Mouse (Mus musculus) kidney, embryonic 14.5 days (tissue): Measurements from ENCODE around the gene Adam8. TPM values are rescaled to one million over a fixed set of nuclear protein-coding genes. Genes with fewer than 3 reads are reported as not detected.

Source experiments
- ATAC-seq: fragments of 200-750 bp; cut with Nextera tagmentation; 2 replicates; pipeline ENCODE4 v1.8.0; 2017; ENCODE audit warnings: moderate number of reproducible peaks, mild to moderate bottlenecking, moderate TSS enrichment, moderate library complexity; ENCODE audit not compliant: low FRiP score, low TSS enrichment
- H3K27ac ChIP-seq: fragments of 300-500 bp; sonication (generic); 2 replicates; pipeline ENCODE4 v1.5.1; 2014; ENCODE audit warnings: low read depth, mild to moderate bottlenecking, low read length, moderate library complexity, mixed read lengths
- H3K27me3 ChIP-seq: fragments of 300-500 bp; sonication (generic); 2 replicates; pipeline ENCODE4 v1.6.1; 2014; ENCODE audit warnings: mild to moderate bottlenecking, low read length; ENCODE audit not compliant: control insufficient read depth, insufficient read depth
- H3K36me3 ChIP-seq: fragments of 300-500 bp; sonication (generic); 2 replicates; pipeline ENCODE4 v1.6.1; 2014; ENCODE audit warnings: low read length, mixed read lengths; ENCODE audit not compliant: control insufficient read depth, insufficient read depth
- H3K4me1 ChIP-seq: fragments of 300-500 bp; sonication (generic); 2 replicates; pipeline ENCODE4 v1.6.1; 2014; ENCODE audit warnings: low read length, mixed read lengths; ENCODE audit not compliant: control insufficient read depth, insufficient read depth
- H3K4me2 ChIP-seq: fragments of 300-500 bp; sonication (generic); replicated peaks from 2 replicates; pipeline ENCODE4 v1.6.1; 2014; ENCODE audit warnings: low read depth, mild to moderate bottlenecking, low read length
- H3K4me3 ChIP-seq: fragments of 300-500 bp; sonication (generic); 2 replicates; pipeline ENCODE4 v1.5.1; 2014; ENCODE audit warnings: mild to moderate bottlenecking, low read length
- H3K9ac ChIP-seq: fragments of 300-500 bp; sonication (generic); 2 replicates; pipeline ENCODE4 v1.6.1; 2014; ENCODE audit warnings: low read depth, mild to moderate bottlenecking, low read length, moderate library complexity
- H3K9me3 ChIP-seq: fragments of 300-500 bp; sonication (generic); 2 replicates; pipeline ENCODE4 v1.6.1; 2016; ENCODE audit warnings: low read length; ENCODE audit not compliant: control insufficient read depth
- WGBS: fragments of 180-500 bp; shearing (Covaris S2); extraction: QIAGEN DNeasy Blood & Tissue Kit; methylation state at CpG from one replicate; pipeline ENCODE4 v1.1.7; 2014; 5-methylcytosine and 5-hydroxymethylcytosine counted together
- polyA plus RNA-seq: library from polyadenylated mRNA; unstranded; fragments of >200 nt; fragmentation: Nextera tagmentation; extraction: Ambion mirVana; gene quantifications from 2 replicates; pipeline ENCODE4 v1.2.1, GENCODE M21; 2014

The Adam8 gene
- polyA plus RNA-seq, 1 experiment from 2014 or later = 0.85 TPM

DNA sequence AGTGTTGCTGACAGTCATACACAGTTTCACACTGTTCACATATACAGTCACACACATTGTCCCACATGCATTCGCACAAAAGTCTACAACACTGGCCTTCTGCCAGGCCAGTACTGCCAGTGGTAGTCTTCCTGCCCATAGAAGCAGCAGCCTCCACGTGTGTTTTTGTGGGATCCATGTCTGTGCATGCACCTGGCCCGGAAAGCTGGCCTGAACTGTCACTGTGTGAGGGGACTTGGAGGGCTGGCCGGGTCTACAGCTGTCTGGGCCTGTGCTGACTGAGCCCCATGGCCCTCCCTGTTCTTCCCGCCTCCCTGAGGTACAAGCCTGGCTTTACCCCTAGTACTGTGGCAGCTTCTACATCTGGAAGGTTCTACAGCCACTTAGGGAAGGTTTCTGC lies 21.4 kb downstream of the Adam8 start:
- WGBS = 82% methylated on average over 5 of the region's 5 CpGs
- Histone ChIP-seq H3K4me1 (no peaks in the 10 kb centered on the region), H3K27ac (no peak overlapping the region), H3K9me3 (no peaks in the 10 kb centered on the region), H3K4me2 (no peak overlapping the region), H3K9ac (no peak overlapping the region), H3K36me3 (no peaks in the 10 kb centered on the region), H3K4me3 (no peak overlapping the region), H3K27me3 (no peaks in the 10 kb centered on the region)
- ATAC-seq = no peak

DNA sequence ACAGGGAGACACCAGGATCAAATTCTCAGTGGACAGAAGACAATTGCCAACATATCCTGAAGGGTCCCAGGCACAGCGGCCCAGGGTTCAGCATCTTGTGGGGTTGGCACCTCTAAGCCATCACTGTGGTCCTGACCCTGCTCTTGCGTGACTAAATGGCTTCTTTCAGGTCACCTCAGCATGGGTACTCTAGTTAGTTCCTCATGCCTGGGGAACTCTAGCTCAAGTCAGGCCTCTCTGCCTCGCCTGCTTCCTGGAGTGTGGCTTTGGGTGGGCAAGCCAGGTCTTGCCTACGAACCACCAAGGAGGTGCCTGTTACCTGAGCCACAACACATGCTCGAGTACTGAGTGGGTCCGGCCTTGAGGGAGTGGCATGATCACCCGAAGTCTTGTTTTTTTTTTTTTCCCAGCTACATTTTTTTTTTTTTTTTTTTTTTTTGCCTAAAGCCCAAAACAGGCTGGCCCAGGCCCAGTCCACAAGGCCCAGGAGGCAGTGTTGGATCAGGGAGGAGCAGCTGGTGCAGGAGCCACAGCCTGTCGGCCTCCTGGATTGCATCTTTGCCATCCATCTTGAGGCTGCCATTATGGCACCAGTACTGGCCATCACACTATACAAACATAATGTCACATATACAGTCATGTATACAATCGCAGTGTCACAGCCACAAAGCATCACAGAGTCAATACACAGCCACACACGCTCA lies 22.0 kb downstream of the Adam8 start:
- ATAC-seq = no peak
- H3K4me3 ChIP-seq = no peak overlapping the region
- H3K36me3 ChIP-seq = no peaks in the 10 kb centered on the region
- no peak overlapping the region for H3K27ac ChIP-seq
- 84% methylated on average over 10 of the region's 10 CpGs for WGBS
- no peaks in the 10 kb centered on the region for H3K27me3 ChIP-seq
- no peaks in the 10 kb centered on the region for H3K9me3 ChIP-seq
- no peak overlapping the region for H3K4me2 ChIP-seq
- H3K4me1 ChIP-seq = no peaks in the 10 kb centered on the region
- H3K9ac ChIP-seq = no peak overlapping the region

DNA sequence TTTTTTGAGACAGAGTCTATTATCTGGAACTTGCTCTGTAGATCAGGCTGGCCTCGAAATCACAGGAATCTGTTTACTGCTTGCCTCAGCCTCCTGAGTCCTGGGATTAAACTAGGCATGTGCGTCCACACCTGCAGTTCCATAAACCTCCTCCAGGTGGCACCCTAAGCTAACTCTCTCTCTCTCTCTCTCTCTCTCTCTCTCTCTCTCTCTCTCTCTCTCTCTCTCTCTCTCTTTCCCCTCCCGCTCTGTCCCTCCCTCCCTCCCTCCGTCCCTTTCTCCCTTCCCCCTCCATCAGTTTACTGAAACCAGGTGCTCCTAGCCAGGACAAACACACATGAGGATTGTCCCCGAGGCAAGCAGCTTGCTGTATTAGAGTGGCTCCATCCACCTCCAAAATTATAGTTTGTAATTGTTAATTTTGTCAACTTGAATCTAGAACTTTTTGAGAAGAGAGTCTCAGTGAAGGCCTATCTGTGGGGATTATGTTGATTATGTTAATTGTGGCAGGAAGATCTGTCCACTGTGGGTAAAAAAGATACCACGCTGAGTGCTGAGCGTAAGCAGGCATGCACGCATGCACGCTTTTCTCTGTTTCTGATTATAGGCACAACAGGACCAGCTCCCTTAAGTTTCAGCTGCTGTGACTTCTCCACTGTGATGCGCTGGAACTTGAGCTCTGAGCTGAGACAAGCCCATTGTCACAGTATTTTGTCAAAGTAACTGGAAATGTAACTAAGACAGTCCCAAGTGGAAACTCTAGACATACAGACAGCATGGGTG lies 22.8 kb downstream of the Adam8 start:
- Histone ChIP-seq H3K9me3 (no peaks in the 10 kb centered on the region), H3K36me3 (no peaks in the 10 kb centered on the region), H3K4me2 (no peak overlapping the region), H3K4me3 (no peak overlapping the region), H3K27ac (no peak overlapping the region), H3K4me1 (no peaks in the 10 kb centered on the region), H3K27me3 (no peaks in the 10 kb centered on the region), H3K9ac (no peak overlapping the region)
- 0 out of 2 replicates have a peak, but pooled peaks have one; percentile 36 for ATAC-seq
- 48% methylated on average over 9 of the region's 10 CpGs for WGBS

GRCm38 (mm10) chr7:139968428-139968827 lies 23.9 kb downstream of the Adam8 start:
- no peak overlapping the region for H3K4me3 ChIP-seq
- no peaks in the 10 kb centered on the region for H3K36me3 ChIP-seq
- H3K4me1 ChIP-seq = no peaks in the 10 kb centered on the region
- no peak overlapping the region for H3K27ac ChIP-seq
- ATAC-seq = no peak
- no peak overlapping the region for H3K4me2 ChIP-seq
- 49% methylated on average over 5 of the region's 5 CpGs for WGBS
- H3K9me3 ChIP-seq = no peaks in the 10 kb centered on the region
- no peak overlapping the region for H3K9ac ChIP-seq
- H3K27me3 ChIP-seq = no peaks in the 10 kb centered on the region

DNA sequence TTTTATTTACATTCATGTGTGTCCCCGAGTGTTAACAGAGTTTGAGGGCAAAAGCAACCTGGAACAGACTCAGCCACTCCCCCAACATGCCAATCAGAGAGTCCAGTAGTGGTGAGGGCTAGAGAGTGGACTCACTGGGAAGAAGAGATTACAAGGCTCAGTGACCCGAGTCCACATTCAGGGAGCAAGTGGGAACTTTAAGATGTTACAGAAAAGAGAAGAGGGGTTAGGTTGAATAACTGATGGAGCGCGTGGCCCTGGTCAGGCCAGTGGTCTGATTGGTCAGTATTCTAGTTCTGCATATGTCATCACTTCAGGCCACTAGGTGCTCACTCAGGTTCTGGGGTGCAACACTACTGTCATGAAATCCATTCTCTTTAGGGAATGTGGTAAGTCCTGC lies 25.2 kb downstream of the Adam8 start:
- H3K27ac ChIP-seq = no peak overlapping the region
- ATAC-seq = no peak
- H3K4me3 ChIP-seq = no peak overlapping the region
- no peaks in the 10 kb centered on the region for H3K36me3 ChIP-seq
- no peak overlapping the region for H3K4me2 ChIP-seq
- H3K4me1 ChIP-seq = no peaks in the 10 kb centered on the region
- H3K9ac ChIP-seq = no peak overlapping the region
- 23% methylated on average over 4 of the region's 4 CpGs for WGBS
- no peaks in the 10 kb centered on the region for H3K9me3 ChIP-seq
- H3K27me3 ChIP-seq = no peaks in the 10 kb centered on the region

- Histone ChIP-seq H3K9ac (no peak overlapping the region), H3K4me2 (no peak overlapping the region), H3K27me3 (no peaks in the 10 kb centered on the region), H3K4me1 (no peaks in the 10 kb centered on the region), H3K9me3 (no peaks in the 10 kb centered on the region), H3K27ac (no peak overlapping the region), H3K36me3 (no peaks in the 10 kb centered on the region), H3K4me3 (no peak overlapping the region)
- WGBS = 60% methylated on average over 4 of the region's 4 CpGs
- ATAC-seq = no peak
Measured at GRCm38 (mm10) chr7:139963814-139964213, 28.5 kb downstream of the Adam8 start.

GRCm38 (mm10) chr7:139961141-139961540 lies 31.2 kb downstream of the Adam8 start:
- Histone ChIP-seq H3K9me3 (no peaks in the 10 kb centered on the region), H3K9ac (no peak overlapping the region), H3K27ac (no peak overlapping the region), H3K36me3 (no peaks in the 10 kb centered on the region), H3K4me3 (no peak overlapping the region), H3K27me3 (no peaks in the 10 kb centered on the region; the same call in 1 of the 2 replicates), H3K4me2 (no peak overlapping the region), H3K4me1 (no peaks in the 10 kb centered on the region)
- no peak for ATAC-seq
- 88% methylated on average over 10 of the region's 10 CpGs for WGBS

GRCm38 (mm10) chr7:139957958-139958357 lies 34.4 kb downstream of the Adam8 start:
- Histone ChIP-seq H3K36me3 (no peaks in the 10 kb centered on the region), H3K27ac (no peak overlapping the region), H3K4me3 (no peak overlapping the region), H3K4me2 (no peak overlapping the region), H3K9ac (no peak overlapping the region), H3K4me1 (no peaks in the 10 kb centered on the region), H3K27me3 (no peaks in the 10 kb centered on the region; the same call in 1 of the 2 replicates), H3K9me3 (no peaks in the 10 kb centered on the region)
- ATAC-seq = no peak
- 44% methylated on average over 11 of the region's 11 CpGs for WGBS

- H3K36me3 ChIP-seq = no peaks in the 10 kb centered on the region
- no peak overlapping the region for H3K27ac ChIP-seq
- no peak overlapping the region for H3K4me3 ChIP-seq
- no peaks in the 10 kb centered on the region; the same call in 1 of the 2 replicates for H3K27me3 ChIP-seq
- H3K4me2 ChIP-seq = no peak overlapping the region
- no peaks in the 10 kb centered on the region for H3K9me3 ChIP-seq
- 59% methylated on average over 11 of the region's 11 CpGs for WGBS
- H3K9ac ChIP-seq = no peak overlapping the region
- no peaks in the 10 kb centered on the region for H3K4me1 ChIP-seq
- no peak for ATAC-seq
Measured at GRCm38 (mm10) chr7:139957437-139957836, 34.9 kb downstream of the Adam8 start.
